Mouse (Mus musculus) cerebellum, adult 2 months (tissue): ENCODE results near the gene Abca13.

Experiments
- CTCF ChIP-seq: fragments of 200-500 bp; IDR thresholded peaks from 2 replicates; pipeline ENCODE4 v1.5.1; 2011; ENCODE audit warnings: low read depth, mild to moderate bottlenecking, control low read depth, low read length, moderate library complexity, borderline replicate concordance; ENCODE audit not compliant: insufficient read depth
- POLR2A ChIP-seq: fragments of 200-500 bp; IDR thresholded peaks from 2 replicates; pipeline ENCODE4 v1.6.1; 2011; ENCODE audit warnings: low read length, control low read depth, borderline replicate concordance; ENCODE audit not compliant: insufficient read depth

- TF ChIP-seq POLR2A (no peak), CTCF (no peak)
Observed at GRCm38 (mm10) chr11:9269090-9269489, 77.3 kb downstream of the Abca13 start.
